Mouse (Mus musculus) cerebellum, adult 2 months (tissue): Measurements from ENCODE around the gene Diaph3. TPM values are rescaled to one million over a fixed set of nuclear protein-coding genes. Genes with fewer than 3 reads are reported as not detected.

Experiments
- DNase-seq, 2 experiments: peaks; one replicate each; pipeline ENCODE4 v3.0.0; 2021
- H3K27ac ChIP-seq: fragments of 200-500 bp; 2 replicates; pipeline ENCODE4 v1.5.1; 2012; ENCODE audit warnings: low read length, control low read depth, inconsistent platforms; ENCODE audit not compliant: insufficient read depth
- H3K27me3 ChIP-seq: fragments of 200-500 bp; 2 replicates; pipeline ENCODE4 v1.6.1; 2012; ENCODE audit warnings: inconsistent platforms, mild to moderate bottlenecking, low read length, moderate library complexity; ENCODE audit not compliant: control insufficient read depth, insufficient read depth
- H3K4me1 ChIP-seq: fragments of 200-500 bp; 2 replicates; pipeline ENCODE4 v1.6.1; 2011; ENCODE audit warnings: low read length; ENCODE audit not compliant: control insufficient read depth, insufficient read depth
- H3K4me3 ChIP-seq: fragments of 200-500 bp; replicated peaks from 2 replicates; pipeline ENCODE3; 2011; ENCODE audit warnings: mild to moderate bottlenecking, low read depth, low read length, control low read depth; ENCODE audit not compliant: insufficient read depth
- CTCF ChIP-seq: fragments of 200-500 bp; IDR thresholded peaks from 2 replicates; pipeline ENCODE4 v1.5.1; 2011; ENCODE audit warnings: low read depth, mild to moderate bottlenecking, control low read depth, low read length, moderate library complexity, borderline replicate concordance; ENCODE audit not compliant: insufficient read depth
- POLR2A ChIP-seq: fragments of 200-500 bp; IDR thresholded peaks from 2 replicates; pipeline ENCODE4 v1.6.1; 2011; ENCODE audit warnings: low read length, control low read depth, borderline replicate concordance; ENCODE audit not compliant: insufficient read depth
- WGBS: fragments of 180-500 bp; shearing (Covaris S2); methylation state at CpG from one replicate; pipeline ENCODE4 v1.1.7; 2018; 5-methylcytosine and 5-hydroxymethylcytosine counted together
- polyA plus RNA-seq: library from polyadenylated mRNA; depleted of rRNA; stranded (reverse); fragments of >200 nt; gene quantifications from 2 replicates; pipeline ENCODE4 v1.2.3, GENCODE M21; 2012

Diaph3 gene
- polyA plus RNA-seq, 1 experiment, result 2.0 TPM

DNA sequence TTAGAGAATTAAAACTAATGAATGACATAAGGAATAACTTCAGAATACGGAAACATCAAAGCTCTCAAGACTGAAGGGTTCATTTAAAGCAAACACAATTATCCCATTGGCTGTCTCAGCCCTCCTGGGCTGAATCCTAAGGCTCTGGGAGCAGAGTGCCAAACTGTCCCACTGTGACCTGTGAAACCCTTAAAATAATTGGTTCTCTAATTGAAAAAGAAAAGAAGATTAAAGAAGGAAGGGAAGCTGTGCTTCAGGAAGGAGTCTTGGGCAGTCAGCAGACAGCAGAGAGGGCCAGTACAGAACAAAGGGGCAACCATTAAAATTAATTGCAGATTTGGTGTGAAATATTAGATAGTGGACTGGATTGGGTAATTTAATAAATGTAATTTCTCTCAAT lies 189.9 kb downstream of the Diaph3 start:
- no peak for TF ChIP-seq CTCF
- no peak for TF ChIP-seq POLR2A
- WGBS, result 72% methylated on average over 1 of the region's 1 CpGs
- H3K27ac ChIP-seq, result no peak overlapping the region
- H3K4me1 ChIP-seq, result no peaks in the 10 kb centered on the region
- no peak overlapping the region for H3K4me3 ChIP-seq
- H3K27me3 ChIP-seq, result no peaks in the 10 kb centered on the region
- no peak for DNase-seq

DNA sequence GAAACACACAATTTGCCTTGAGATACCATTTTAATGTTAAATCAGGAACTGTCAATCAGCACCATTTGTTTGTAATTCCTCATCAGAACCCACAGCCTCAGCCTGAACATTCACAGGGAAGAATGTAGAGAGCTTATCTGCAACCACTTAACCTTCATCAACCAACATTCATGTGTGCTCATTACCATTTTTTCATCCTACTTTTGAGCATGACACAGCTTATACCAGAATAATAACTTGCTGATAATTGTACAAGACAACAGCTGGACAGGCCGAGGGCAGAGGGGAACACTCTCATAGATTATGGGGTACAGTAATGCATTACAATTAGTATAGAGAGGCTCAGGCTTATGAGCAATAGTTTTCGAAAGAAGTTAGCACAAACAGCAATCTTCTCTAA lies 203.1 kb downstream of the Diaph3 start:
- Histone ChIP-seq H3K4me1 (no peaks in the 10 kb centered on the region), H3K27me3 (no peaks in the 10 kb centered on the region), H3K4me3 (no peak overlapping the region), H3K27ac (no peak overlapping the region)
- 89% methylated on average over 2 of the region's 2 CpGs for WGBS
- no peak for TF ChIP-seq CTCF
- TF ChIP-seq POLR2A, result no peak
- DNase-seq, result no peak

DNA sequence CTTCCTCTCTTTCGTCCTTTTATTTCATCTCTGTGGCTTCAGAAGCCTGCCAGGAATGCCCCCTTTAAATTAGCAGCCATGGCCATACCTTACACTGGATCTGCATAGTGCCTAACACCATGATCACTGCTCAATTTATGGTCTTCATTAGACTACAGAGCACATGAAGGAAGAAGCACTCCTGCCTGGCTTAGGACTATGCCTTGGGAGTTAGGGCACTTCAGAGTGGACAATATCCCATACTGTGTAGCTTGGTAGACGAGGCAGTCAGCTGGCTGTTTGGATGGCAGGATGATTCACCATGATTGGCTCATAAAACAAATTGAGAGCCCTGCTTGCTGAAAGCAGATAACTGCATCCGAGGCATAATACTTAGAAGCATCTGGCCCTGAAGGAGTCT lies 204.6 kb downstream of the Diaph3 start:
- no peak for DNase-seq
- Histone ChIP-seq H3K4me1 (no peaks in the 10 kb centered on the region), H3K4me3 (no peak overlapping the region), H3K27me3 (no peaks in the 10 kb centered on the region), H3K27ac (no peak overlapping the region)
- TF ChIP-seq CTCF, result no peak
- TF ChIP-seq POLR2A, result no peak
- WGBS, result 73% methylated on average over 3 of the region's 3 CpGs

DNA sequence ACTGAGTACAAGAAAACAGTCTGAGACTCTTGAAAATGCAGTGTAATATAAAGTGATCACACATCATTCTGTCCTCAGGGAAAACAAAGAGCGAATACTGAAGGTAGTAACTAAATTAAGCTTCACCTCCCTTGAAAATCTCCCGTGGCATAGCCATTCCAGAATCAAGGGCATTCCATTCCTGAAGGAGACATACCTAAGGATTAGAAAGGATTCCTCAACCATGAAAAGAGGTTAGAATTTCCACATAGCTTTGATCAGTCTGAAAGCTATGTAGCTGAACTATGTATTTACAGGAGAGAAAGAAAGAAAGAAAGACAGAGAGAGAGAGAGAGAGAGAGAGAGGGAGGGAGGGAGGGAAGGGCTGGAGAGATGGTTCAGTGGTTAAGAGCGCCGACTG lies 210.3 kb downstream of the Diaph3 start:
- no peaks in the 10 kb centered on the region for H3K4me1 ChIP-seq
- H3K27me3 ChIP-seq, result no peaks in the 10 kb centered on the region
- no peak overlapping the region for H3K27ac ChIP-seq
- no peak for DNase-seq
- WGBS, result 87% methylated on average over 4 of the region's 4 CpGs
- TF ChIP-seq CTCF, result no peak
- no peak for TF ChIP-seq POLR2A
- H3K4me3 ChIP-seq, result no peak overlapping the region

DNA sequence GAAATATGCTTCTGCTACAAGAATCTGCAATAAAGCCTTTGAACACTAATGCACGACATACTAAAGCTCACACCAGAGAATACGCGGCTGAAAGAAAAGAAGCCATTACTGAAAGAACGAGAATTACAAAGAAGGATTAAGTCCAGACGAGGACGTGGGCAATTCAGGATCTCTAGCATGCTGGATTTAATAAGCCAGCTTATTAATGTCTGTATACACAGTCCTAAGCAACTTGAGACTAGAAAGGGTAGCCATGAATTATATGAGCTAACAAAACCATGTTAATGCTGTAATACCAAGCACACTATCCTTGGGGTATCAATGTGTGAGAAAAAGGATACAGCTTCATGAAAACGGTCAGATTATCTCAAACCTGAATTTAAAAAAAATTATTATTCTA lies 214.2 kb downstream of the Diaph3 start:
- Histone ChIP-seq H3K27me3 (no peaks in the 10 kb centered on the region), H3K4me3 (no peak overlapping the region), H3K27ac (no peak overlapping the region), H3K4me1 (no peaks in the 10 kb centered on the region)
- 90% methylated on average over 7 of the region's 7 CpGs for WGBS
- no peak for TF ChIP-seq POLR2A
- no peak for DNase-seq

DNA sequence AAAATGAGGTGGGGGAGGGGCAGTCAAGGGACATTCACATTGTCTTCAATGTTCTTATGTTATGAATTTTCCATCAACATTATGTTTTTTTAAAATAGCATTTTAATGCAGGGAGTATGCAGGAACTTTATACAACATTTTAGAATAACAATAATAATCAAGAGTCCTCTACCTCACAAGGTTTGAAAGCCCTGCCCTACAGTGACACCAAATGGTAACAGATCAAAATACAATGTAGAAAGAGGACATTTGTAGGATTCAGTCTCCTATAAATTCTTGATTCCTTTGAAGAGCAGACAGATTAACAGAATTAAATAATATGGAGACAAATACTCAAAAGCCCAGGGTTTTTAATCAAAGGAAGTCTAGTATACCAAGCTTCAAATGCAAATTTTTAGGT lies 242.1 kb downstream of the Diaph3 start:
- TF ChIP-seq POLR2A, result no peak
- no peak for TF ChIP-seq CTCF
- H3K4me1 ChIP-seq, result no peaks in the 10 kb centered on the region
- DNase-seq, result no peak
- H3K27ac ChIP-seq, result no peak overlapping the region
- no peaks in the 10 kb centered on the region for H3K27me3 ChIP-seq
- H3K4me3 ChIP-seq, result no peak overlapping the region

DNA sequence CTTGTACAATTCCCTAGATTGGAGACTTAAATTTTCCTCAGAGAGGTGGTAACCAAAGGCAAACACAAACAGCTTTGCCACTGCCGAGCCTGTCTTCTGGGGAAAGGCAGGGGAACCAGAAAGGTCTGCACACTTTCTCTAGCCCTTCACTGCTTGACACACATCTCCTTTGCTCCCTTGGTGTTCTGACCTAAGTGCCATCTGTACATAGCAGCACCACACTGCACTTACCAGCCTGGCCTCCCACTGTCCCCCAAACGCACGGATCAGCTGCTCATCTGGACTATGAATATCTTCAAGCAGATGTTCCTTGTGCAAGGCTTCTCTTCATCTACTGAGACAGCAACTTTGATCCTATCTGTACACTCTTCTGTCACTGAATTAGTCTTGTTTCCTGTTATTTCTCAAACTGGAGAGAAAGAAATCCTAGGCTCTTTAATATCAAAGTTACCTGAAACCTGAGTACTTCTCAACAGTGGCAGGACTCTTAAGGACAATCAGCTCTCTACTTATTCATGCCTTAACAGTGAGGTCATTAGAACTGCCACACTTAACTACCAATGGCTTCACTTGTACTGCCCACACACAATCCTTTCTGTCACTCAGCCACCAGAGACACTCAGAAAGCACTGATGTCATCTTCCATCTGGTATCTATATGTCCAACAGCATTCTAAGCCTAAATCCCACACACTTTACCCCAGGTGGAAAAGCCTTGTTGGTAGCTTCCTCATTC lies 251.8 kb downstream of the Diaph3 start:
- TF ChIP-seq CTCF (no peak), POLR2A (no peak)
- Histone ChIP-seq H3K4me3 (no peak overlapping the region), H3K27ac (no peak overlapping the region), H3K4me1 (no peaks in the 10 kb centered on the region), H3K27me3 (no peaks in the 10 kb centered on the region)
- 68% methylated on average over 3 of the region's 3 CpGs for WGBS
- DNase-seq, result no peak

DNA sequence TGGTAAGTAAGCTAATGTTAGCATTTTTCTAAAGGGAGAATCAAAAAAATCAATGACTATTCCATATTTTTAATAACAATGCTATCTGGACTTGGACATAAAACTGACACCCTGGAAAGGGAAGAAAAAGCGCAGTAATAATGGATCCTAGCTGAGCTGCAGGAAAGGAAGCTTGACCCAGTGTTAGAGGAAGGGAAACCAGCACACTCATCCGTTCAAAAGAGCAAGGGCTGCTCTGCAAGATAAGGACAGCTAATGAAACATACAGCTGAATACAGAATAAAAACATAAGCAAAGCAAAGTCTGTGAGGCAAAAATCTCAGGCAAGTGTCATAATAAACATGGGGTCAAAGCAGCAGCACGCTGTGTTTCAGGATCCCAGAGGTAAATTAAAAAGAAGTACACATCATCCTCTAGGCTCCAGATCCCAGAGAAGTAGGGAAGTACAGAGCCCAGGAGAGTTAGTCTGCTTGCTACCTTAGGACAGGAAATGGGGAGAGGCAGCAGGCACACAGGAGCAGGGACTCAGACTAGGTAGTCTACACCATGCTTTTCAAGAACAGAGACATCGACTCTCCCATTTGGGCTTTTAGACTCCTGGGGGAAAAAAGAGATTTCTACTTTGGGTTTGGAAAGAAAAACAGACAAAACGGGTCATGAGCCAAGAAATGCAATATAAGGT lies 255.5 kb downstream of the Diaph3 start:
- Histone ChIP-seq H3K4me1 (no peaks in the 10 kb centered on the region), H3K4me3 (no peak overlapping the region), H3K27ac (no peak overlapping the region), H3K27me3 (no peaks in the 10 kb centered on the region)
- DNase-seq, result no peak
- TF ChIP-seq POLR2A (no peak), CTCF (no peak)
- WGBS, result 85% methylated on average over 5 of the region's 5 CpGs
